Mouse (Mus musculus): ENCODE measurements around the gene Pcnp. TPM values are rescaled to one million over a fixed set of nuclear protein-coding genes. Genes with fewer than 3 reads are reported as not detected.
"Not testable (repeated sequence)": the region's sequence is repeated elsewhere in the genome, so short reads cannot be mapped to it uniquely, and the experiment has no call there.

Gene Pcnp
- polyA plus RNA-seq (2017; shearing (Covaris generic)): 100 to 1,000 TPM; 279 to 285 TPM

GRCm38 (mm10) chr16:56029661-56030082 lies at the start of gene Pcnp:
Gene Pcnp, minus strand, starts transcription at chr16:56029739.
- ATAC-seq: peak; percentile 94

GRCm38 (mm10) chr16:56076121-56076869 lies 46.8 kb upstream of the Pcnp start:
- peak; percentile 17 for ATAC-seq

- peak; percentile 80 for ATAC-seq
Observed at GRCm38 (mm10) chr16:56075222-56076111, 45.9 kb upstream of the Pcnp start.

- no peak for ATAC-seq
Observed at GRCm38 (mm10) chr16:56074565-56074964, 45.0 kb upstream of the Pcnp start.

GRCm38 (mm10) chr16:56074122-56074521 lies 44.6 kb upstream of the Pcnp start:
- no peak for ATAC-seq

- ATAC-seq: not testable (repeated sequence)
Observed at GRCm38 (mm10) chr16:56073150-56073549, 43.6 kb upstream of the Pcnp start.

GRCm38 (mm10) chr16:56072533-56072932 lies 43.0 kb upstream of the Pcnp start:
- no peak for ATAC-seq

GRCm38 (mm10) chr16:56071317-56072232 lies 42.0 kb upstream of the Pcnp start:
- ATAC-seq: no peak

- no peak for ATAC-seq
Observed at GRCm38 (mm10) chr16:56068523-56069070, 39.1 kb upstream of the Pcnp start.

GRCm38 (mm10) chr16:56066113-56066512 lies 36.6 kb upstream of the Pcnp start:
- ATAC-seq: no peak

GRCm38 (mm10) chr16:56064334-56064990 lies 34.9 kb upstream of the Pcnp start:
- peak; percentile 97 for ATAC-seq

GRCm38 (mm10) chr16:56062981-56063380 lies 33.4 kb upstream of the Pcnp start:
- no peak for ATAC-seq

GRCm38 (mm10) chr16:56061995-56062594 lies 32.6 kb upstream of the Pcnp start:
- ATAC-seq: no peak

- ATAC-seq: no peak
Observed at GRCm38 (mm10) chr16:56058151-56058550, 28.6 kb upstream of the Pcnp start.

- no peak for ATAC-seq
Observed at GRCm38 (mm10) chr16:56056944-56057590, 27.5 kb upstream of the Pcnp start.

- no peak for ATAC-seq
Observed at GRCm38 (mm10) chr16:56055911-56056310, 26.4 kb upstream of the Pcnp start.

- ATAC-seq: not testable (repeated sequence)
Observed at GRCm38 (mm10) chr16:56048038-56048437, 18.5 kb upstream of the Pcnp start, which contains the start of gene Senp7. Gene Senp7, plus strand, starts transcription at chr16:56048338.

- no peak for ATAC-seq
Observed at GRCm38 (mm10) chr16:56038090-56038489, 8.6 kb upstream of the Pcnp start.

- peak; percentile 90 for ATAC-seq
Observed at GRCm38 (mm10) chr16:56037138-56038010, 7.8 kb upstream of the Pcnp start, which contains the start of gene Trmt10c. Gene Trmt10c, minus strand, starts transcription at chr16:56037819.
